ENCODE assay signal across 12 mouse cellular contexts in genomic region chr4:41618916-41619746, GRCm38 (mm10). TPM values are rescaled to one million over a fixed set of nuclear protein-coding genes. Genes with fewer than 3 reads are reported as not detected.
DNase-seq lines count a peak whose midpoint lies in the region; ATAC-seq lines count a peak whose summit lies in the region.
"Had no signal": no experiment of that assay in that cellular context is flagged by ENCODE, and none has a peak within 500 bp of the region (broad histone marks: within the 10 kb centered on the region; RNA-seq: fewer than 3 reads in every experiment).

No protein-coding gene starts in this region.

- DNase-seq in forebrain, embryonic 10.5 days (ENCODE audit: extremely low spot score, low spot score), result no peak
- DNase-seq in neural tube, embryonic 10.5 days (ENCODE audit: extremely low spot score, low spot score), result no peak
- no peak for DNase-seq in ovary, postnatal 10 days (ENCODE audit: low spot score)
- no peak for DNase-seq in spleen, postnatal 36 days (ENCODE audit: low spot score in 2 of 2)
- DNase-seq: B cell, adult 2 months; right cerebral cortex, postnatal 14 days had no signal

- no peaks in the 10 kb centered on the region for H3K9me3 ChIP-seq in forebrain, embryonic 10.5 days
- no peaks in the 10 kb centered on the region for H3K9me3 ChIP-seq in forebrain, embryonic 12.5 days
- no peaks in the 10 kb centered on the region for H3K9me3 ChIP-seq in neural tube, embryonic 13.5 days
- no peaks in the 10 kb centered on the region for H3K9me3 ChIP-seq in hindbrain, embryonic 16.5 days (ENCODE audit: control insufficient read depth, low read length)
- H3K9me3 ChIP-seq in stomach, embryonic 15.5 days, result no peaks in the 10 kb centered on the region
- H3K9me3 ChIP-seq: intestine, embryonic 15.5 days had no signal

- no peak overlapping the region for H3K9ac ChIP-seq in forebrain, embryonic 12.5 days
- no peak overlapping the region; the same call in 1 of the 2 replicates for H3K9ac ChIP-seq in neural tube, embryonic 13.5 days
- peak overlapping the region; percentile 35; the same call in 1 of the 2 replicates for H3K9ac ChIP-seq in hindbrain, embryonic 16.5 days (ENCODE audit: low read depth, low read length)
- H3K9ac ChIP-seq in stomach, embryonic 15.5 days, result no peak overlapping the region
- H3K9ac ChIP-seq: intestine, embryonic 15.5 days had no signal

- no peak overlapping the region for H3K4me3 ChIP-seq in forebrain, embryonic 10.5 days
- no peak overlapping the region for H3K4me3 ChIP-seq in forebrain, embryonic 12.5 days (replicated peaks)
- no peak overlapping the region for H3K4me3 ChIP-seq in neural tube, embryonic 13.5 days
- H3K4me3 ChIP-seq in hindbrain, embryonic 16.5 days (ENCODE audit: low read length), result no peak overlapping the region
- no peak overlapping the region for H3K4me3 ChIP-seq in stomach, embryonic 15.5 days (replicated peaks)
- H3K4me3 ChIP-seq: erythroblast, embryonic 14.5 days; intestine, embryonic 15.5 days had no signal

- ATAC-seq in forebrain, embryonic 12.5 days (ENCODE audit: low FRiP score), result no peak; the same call in 1 of the 2 replicates
- no peak for ATAC-seq in neural tube, embryonic 13.5 days (ENCODE audit: low read depth)
- peak; percentile 57 for ATAC-seq in hindbrain, embryonic 16.5 days
- peak; percentile 41; the same call in 1 of the 2 replicates for ATAC-seq in stomach, embryonic 15.5 days (ENCODE audit: insufficient read depth, low FRiP score, low read depth)
- ATAC-seq: intestine, embryonic 15.5 days had no signal

- no peaks in the 10 kb centered on the region for H3K36me3 ChIP-seq in forebrain, embryonic 10.5 days (replicated peaks)
- H3K36me3 ChIP-seq in forebrain, embryonic 12.5 days (replicated peaks), result no peaks in the 10 kb centered on the region
- no peaks in the 10 kb centered on the region for H3K36me3 ChIP-seq in neural tube, embryonic 13.5 days
- no peaks in the 10 kb centered on the region for H3K36me3 ChIP-seq in hindbrain, embryonic 16.5 days (ENCODE audit: control insufficient read depth, insufficient read depth, low read length)
- no peaks in the 10 kb centered on the region for H3K36me3 ChIP-seq in stomach, embryonic 15.5 days
- H3K36me3 ChIP-seq: intestine, embryonic 15.5 days had no signal

- 61% methylated on average over 12 of the region's 12 CpGs for WGBS in forebrain, embryonic 10.5 days
- WGBS in forebrain, embryonic 12.5 days, result 51% methylated on average over 12 of the region's 12 CpGs
- WGBS in neural tube, embryonic 13.5 days, result 45% methylated on average over 12 of the region's 12 CpGs
- WGBS in hindbrain, embryonic 16.5 days, result 31% methylated on average over 12 of the region's 12 CpGs
- 35% methylated on average over 12 of the region's 12 CpGs for WGBS in stomach, embryonic 15.5 days

- 0 out of 2 replicates have a peak overlapping the region, but pooled peaks have one; percentile 18 for H3K27ac ChIP-seq in forebrain, embryonic 10.5 days
- no peak overlapping the region for H3K27ac ChIP-seq in forebrain, embryonic 12.5 days
- peak overlapping the region; percentile 59 for H3K27ac ChIP-seq in neural tube, embryonic 13.5 days (replicated peaks)
- H3K27ac ChIP-seq in hindbrain, embryonic 16.5 days (ENCODE audit: low read depth, low read length), result peak overlapping the region; percentile 24; the same call in 1 of the 2 replicates
- H3K27ac ChIP-seq in stomach, embryonic 15.5 days, result peak overlapping the region; percentile 13; the same call in 1 of the 2 replicates
- H3K27ac ChIP-seq: intestine, embryonic 15.5 days had no signal

- H3K4me2 ChIP-seq in forebrain, embryonic 12.5 days, result no peak overlapping the region
- H3K4me2 ChIP-seq in neural tube, embryonic 13.5 days, result no peak overlapping the region
- H3K4me2 ChIP-seq in hindbrain, embryonic 16.5 days (ENCODE audit: low read length), result no peak overlapping the region
- no peak overlapping the region for H3K4me2 ChIP-seq in stomach, embryonic 15.5 days
- H3K4me2 ChIP-seq: intestine, embryonic 15.5 days had no signal

- H3K4me1 ChIP-seq in forebrain, embryonic 10.5 days, result peaks cover 28% of the 10 kb centered on the region
- peaks cover 37% of the 10 kb centered on the region for H3K4me1 ChIP-seq in forebrain, embryonic 12.5 days
- peaks cover 41% of the 10 kb centered on the region for H3K4me1 ChIP-seq in neural tube, embryonic 13.5 days (replicated peaks)
- H3K4me1 ChIP-seq in hindbrain, embryonic 16.5 days (ENCODE audit: control insufficient read depth, insufficient read depth, low read depth, low read length), result peaks cover 20% of the 10 kb centered on the region
- H3K4me1 ChIP-seq in stomach, embryonic 15.5 days, result no peaks in the 10 kb centered on the region
- H3K4me1 ChIP-seq: intestine, embryonic 15.5 days had no signal

- peaks cover 55% of the 10 kb centered on the region for H3K27me3 ChIP-seq in forebrain, embryonic 10.5 days (ENCODE audit: poor library complexity, severe bottlenecking)
- peaks cover 43% of the 10 kb centered on the region for H3K27me3 ChIP-seq in forebrain, embryonic 12.5 days
- no peaks in the 10 kb centered on the region; the same call in 1 of the 2 replicates for H3K27me3 ChIP-seq in neural tube, embryonic 13.5 days
- no peaks in the 10 kb centered on the region for H3K27me3 ChIP-seq in hindbrain, embryonic 16.5 days (replicated peaks; ENCODE audit: control insufficient read depth, insufficient read depth, low read length)
- H3K27me3 ChIP-seq in stomach, embryonic 15.5 days (replicated peaks), result no peaks in the 10 kb centered on the region

RNA-seq across cellular contexts. Expression of gene Enho, which starts 21.0 kb away (rescaled TPM):
- polyA plus RNA-seq in forebrain, embryonic 10.5 days (2016; fragmentation: Nextera tagmentation; extraction: Ambion mirVana), result 19.7 and 21.3 TPM in 2 replicates
- 43.2 and 44.7 TPM in 2 replicates for polyA plus RNA-seq in forebrain, embryonic 12.5 days (2016; fragmentation: Nextera tagmentation; extraction: Ambion mirVana)
- 79.3 and 81.9 TPM in 2 replicates for polyA plus RNA-seq in neural tube, embryonic 13.5 days (2015; fragmentation: Nextera tagmentation; extraction: Ambion mirVana)
- 115 and 117 TPM in 2 replicates for polyA plus RNA-seq in hindbrain, embryonic 16.5 days (2015; fragmentation: Nextera tagmentation; extraction: Ambion mirVana)
- polyA plus RNA-seq in stomach, embryonic 15.5 days (2015; fragmentation: Nextera tagmentation; extraction: Ambion mirVana), result 18.3 and 24.0 TPM in 2 replicates

RNA-seq across cellular contexts. Expression of gene Dnaic1, which starts 49.6 kb away (rescaled TPM):
- polyA plus RNA-seq in forebrain, embryonic 10.5 days (2016; fragmentation: Nextera tagmentation; extraction: Ambion mirVana), result 1.1 and 1.5 TPM in 2 replicates
- polyA plus RNA-seq in forebrain, embryonic 12.5 days (2016; fragmentation: Nextera tagmentation; extraction: Ambion mirVana), result 1.5 TPM in 2 replicates
- 0.87 and 1.0 TPM in 2 replicates for polyA plus RNA-seq in neural tube, embryonic 13.5 days (2015; fragmentation: Nextera tagmentation; extraction: Ambion mirVana)
- polyA plus RNA-seq in hindbrain, embryonic 16.5 days (2015; fragmentation: Nextera tagmentation; extraction: Ambion mirVana), result 2.4 and 3.3 TPM in 2 replicates
- 3.0 and 3.7 TPM in 2 replicates for polyA plus RNA-seq in stomach, embryonic 15.5 days (2015; fragmentation: Nextera tagmentation; extraction: Ambion mirVana)
- polyA plus RNA-seq: erythroblast, embryonic 14.5 days had no signal

RNA-seq across cellular contexts. Expression of gene Fam219a, which starts 49.8 kb away (rescaled TPM):
- polyA plus RNA-seq in forebrain, embryonic 10.5 days (2016; fragmentation: Nextera tagmentation; extraction: Ambion mirVana), result 1.8 and 3.3 TPM in 2 replicates
- polyA plus RNA-seq in forebrain, embryonic 12.5 days (2016; fragmentation: Nextera tagmentation; extraction: Ambion mirVana), result 9.3 and 10.1 TPM in 2 replicates
- polyA plus RNA-seq in neural tube, embryonic 13.5 days (2015; fragmentation: Nextera tagmentation; extraction: Ambion mirVana), result 14.7 and 18.8 TPM in 2 replicates
- polyA plus RNA-seq in hindbrain, embryonic 16.5 days (2015; fragmentation: Nextera tagmentation; extraction: Ambion mirVana), result 14.2 and 14.8 TPM in 2 replicates
- 2.9 and 3.5 TPM in 2 replicates for polyA plus RNA-seq in stomach, embryonic 15.5 days (2015; fragmentation: Nextera tagmentation; extraction: Ambion mirVana)

Comparison
In these comparisons a context has a peak if more than half of its experiments do, and no peak if none do; other contexts are left out.
1. ATAC-seq: peak in hindbrain, embryonic 16.5 days (single experiment) and stomach, embryonic 15.5 days (single experiment); none in forebrain, embryonic 12.5 days (single experiment) and neural tube, embryonic 13.5 days (single experiment).